Mouse (Mus musculus): Measurements from ENCODE around the gene Fas.

Gene Fas

DNA sequence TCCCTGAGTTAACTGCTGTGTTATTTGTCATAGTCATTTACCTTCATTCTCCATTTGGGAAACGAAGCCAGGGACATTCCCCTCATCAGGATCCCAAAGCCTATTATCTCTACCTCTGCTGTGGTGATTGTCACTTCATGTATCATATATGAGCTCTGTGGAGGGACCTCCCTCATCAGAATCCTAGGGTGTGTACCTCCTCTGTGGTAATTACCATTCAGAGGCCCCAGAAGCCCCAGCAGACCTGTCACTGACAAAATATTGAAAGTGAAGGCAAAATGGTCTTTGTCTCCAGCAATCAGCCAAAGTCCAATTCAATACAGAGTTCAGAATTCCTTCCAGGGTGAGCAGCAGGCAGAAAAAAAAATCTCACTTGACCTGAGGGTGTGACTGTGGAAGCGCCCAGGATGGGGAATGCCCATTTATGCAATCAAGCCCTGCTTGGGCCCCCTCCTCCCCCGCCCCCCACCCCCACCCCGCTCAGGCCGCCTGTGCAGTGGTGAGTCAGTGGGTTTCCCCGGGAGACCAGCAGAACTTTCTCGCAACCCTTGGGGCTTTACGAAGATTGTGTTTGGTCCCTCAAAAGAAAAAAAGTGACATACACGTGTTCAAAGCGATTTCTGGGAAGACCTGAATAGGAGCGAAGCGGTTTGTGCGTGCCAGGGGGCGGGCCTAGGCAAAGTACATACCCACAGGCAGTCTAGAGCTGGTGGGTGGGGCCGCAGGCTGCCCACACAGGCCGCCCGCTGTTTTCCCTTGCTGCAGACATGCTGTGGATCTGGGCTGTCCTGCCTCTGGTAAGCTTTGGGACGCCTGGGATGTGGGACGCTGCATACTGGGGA lies at the start of gene Fas:
TSS of gene Fas (plus strand) at position 719 of the 842 bp plus-strand sequence.
- DNase-seq (ENCODE audit: low spot score in 2 of 2) = peak; percentile 62 to 66

DNA sequence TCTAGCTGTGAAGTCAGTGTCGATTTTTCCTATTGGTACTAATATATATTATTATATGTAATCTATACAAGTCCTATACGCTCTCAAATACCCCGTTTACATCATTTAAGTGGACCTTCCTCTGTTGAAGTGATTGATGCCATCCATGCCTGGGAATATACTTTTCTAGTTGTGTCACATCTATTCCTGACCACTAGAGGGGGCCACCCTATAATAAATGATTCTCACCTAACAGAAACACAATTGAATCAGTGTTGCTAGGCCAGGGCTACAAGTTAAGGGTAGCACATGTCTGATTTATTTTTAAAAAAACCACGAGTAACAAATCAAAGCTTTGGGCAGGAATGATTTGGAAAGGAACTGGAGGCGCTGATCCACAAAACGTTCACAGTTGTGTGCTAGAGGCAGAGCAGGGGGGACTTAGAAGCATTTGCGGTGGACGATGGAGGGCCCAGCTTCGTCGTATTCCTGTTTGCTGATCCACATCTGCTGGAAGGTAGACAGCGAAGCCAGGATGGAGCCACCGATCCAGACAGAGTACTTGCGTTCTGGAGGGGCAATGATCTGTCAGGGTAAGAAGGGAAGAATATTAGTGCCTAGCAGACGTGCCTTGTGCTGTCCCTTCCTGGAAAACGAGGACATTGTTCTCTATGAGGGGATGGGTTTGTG lies 49.1 kb upstream of the Fas start:
- no peak for DNase-seq (ENCODE audit: low spot score in 2 of 2)

DNA sequence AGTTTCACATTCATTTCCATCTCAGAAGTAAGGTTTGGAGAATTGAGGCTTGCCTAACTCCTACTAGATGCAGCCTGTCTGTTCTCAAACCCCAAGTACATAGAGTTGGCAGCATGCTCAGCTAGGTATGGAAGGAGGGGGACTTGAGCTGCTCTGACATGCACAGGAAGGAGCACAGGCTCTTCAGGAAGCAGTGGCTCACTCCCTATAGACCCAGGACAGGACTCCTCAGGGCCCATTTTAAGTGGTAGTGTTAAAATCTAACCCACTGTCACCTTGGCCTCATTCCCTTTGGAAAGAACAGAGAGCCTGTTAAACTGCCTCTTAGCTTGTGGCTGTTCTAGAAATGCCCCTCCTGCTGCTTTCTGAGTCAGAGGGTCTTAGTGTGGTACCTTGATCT lies 47.5 kb upstream of the Fas start:
- no peak for DNase-seq (ENCODE audit: low spot score in 2 of 2)

DNA sequence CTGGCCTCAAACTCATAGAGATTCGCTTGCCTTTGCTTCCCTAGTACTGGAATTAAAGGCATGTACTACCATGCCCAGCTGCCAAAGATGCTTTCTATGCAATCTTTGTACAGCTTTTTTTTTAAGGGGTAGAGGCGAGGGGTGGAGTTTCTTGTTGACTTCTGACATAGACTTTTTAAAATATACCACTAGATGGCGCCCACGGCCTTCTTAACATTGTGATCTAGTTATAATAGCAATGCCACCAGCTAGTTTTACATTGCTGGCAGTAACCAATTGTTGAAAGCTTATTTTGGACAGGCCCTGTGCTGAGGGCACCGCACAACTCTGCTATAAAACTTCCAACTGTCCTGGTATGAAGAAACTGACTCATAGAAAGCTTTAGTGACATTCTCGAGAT lies 46.4 kb upstream of the Fas start:
- DNase-seq (ENCODE audit: low spot score in 2 of 2) = no peak

DNA sequence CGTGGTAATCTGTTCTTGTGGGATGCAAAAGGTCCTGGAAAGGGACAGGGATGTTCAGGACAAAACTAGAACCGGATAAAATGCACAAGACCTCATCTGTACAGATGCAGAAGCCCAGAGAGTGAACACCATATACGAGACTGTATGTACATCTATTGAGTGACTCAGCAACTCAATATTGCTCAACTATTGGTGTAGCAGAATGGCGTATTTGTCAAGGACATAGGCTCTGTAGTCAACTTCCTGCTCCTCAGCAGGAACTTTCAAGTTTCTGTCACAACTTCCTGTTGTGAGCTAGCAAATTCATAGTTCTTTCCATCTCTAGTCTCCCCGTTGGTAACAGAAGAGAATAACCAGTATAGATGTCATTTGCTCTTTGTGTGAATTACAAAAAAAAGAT lies 41.9 kb upstream of the Fas start:
- DNase-seq (ENCODE audit: low spot score in 2 of 2) = no peak

DNA sequence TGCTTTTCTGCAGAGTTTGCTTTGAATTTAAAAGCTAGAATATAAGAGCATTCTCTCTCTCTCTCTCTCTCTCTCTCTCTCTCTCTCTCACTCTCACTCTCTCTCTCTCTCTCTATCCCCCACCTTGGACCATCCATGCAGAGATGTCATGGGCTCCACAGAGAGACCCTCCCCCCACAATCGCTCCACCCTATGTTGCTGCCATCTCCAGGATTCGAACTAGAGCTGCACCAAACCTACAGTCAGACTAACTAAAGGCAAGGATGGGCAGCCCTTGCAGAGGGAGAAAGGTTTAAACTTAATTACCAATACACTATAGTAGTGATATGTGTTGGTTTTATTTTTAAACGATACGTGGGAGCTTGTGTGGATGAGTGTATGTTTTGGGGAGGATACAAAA lies 39.8 kb upstream of the Fas start:
- DNase-seq (ENCODE audit: low spot score in 2 of 2) = no peak

DNA sequence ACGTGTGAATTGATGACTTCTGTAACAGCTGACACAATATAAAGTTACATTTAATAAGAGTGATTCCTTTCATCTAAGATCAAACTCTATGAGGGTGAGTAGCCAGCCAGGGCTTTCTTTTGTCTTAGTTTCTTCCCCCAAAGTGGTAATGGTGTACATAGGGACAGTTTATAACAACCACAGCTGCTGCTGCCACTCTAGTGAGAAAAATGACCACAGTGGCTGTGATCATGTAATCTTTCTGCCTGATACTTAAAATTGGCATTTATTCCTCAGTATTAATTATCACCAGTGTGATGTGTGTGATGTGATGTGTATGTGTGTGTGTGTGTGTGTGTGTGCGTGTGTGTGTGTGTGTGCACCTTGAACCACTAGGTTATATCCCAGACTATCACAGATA lies 38.6 kb upstream of the Fas start:
- no peak for DNase-seq (ENCODE audit: low spot score in 2 of 2)

DNA sequence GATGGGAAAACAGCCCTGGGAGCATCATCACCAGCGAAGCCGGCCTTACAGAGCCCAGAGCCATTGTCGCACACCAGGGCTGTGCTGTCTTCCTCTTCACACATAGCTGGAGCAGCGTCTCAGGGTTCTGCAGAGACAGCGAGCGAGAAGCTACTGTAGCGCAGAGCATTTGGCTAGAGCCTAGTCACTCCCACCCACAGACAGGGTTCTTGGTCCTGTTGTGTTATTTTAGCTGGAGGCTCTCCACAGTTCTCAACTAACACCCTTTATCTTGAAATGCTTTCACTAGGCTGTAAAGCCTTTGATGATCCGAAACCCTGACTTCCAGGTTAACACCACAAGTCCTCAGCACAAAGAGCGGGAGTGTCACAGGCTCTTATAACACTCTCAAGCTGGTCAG lies 38.0 kb upstream of the Fas start:
- DNase-seq (ENCODE audit: low spot score in 2 of 2) = no peak

DNA sequence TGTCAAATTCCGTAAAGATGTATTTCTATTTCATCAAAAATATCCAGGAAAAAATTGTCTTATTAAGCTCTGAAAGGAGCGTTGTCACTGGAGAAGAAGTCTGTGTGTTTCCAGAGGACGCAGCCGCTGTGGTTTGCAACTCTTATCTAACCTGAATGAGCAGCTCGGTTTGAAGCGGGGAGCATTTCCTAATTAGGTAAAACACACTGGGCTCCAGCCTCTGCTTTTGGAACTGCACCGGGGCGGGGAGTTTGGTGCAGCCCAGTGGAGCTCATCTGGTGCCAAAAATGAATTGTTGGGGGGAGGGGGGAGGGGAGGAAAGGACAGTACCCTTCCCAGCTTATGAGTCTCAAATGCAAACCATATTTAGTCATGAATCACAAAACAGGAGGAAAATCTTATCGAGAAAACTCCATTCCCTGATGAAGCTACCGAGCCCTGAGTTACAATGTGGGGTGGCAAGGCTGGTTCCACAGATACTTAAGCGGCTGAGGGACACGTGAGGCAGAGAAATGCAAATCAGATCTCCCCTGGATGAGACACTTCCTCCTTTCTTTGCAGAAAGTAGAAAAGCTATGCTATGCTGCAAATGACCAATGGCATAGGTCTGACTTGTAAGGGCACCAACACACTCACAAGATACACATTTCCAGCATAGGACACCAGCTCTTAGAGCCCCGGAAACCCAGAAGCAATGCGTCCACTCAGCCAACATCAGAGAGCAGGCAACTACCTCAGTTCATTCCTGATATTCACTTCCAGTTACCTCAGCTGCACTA lies 36.2 kb upstream of the Fas start:
- no peak for DNase-seq (ENCODE audit: low spot score in 2 of 2)

DNA sequence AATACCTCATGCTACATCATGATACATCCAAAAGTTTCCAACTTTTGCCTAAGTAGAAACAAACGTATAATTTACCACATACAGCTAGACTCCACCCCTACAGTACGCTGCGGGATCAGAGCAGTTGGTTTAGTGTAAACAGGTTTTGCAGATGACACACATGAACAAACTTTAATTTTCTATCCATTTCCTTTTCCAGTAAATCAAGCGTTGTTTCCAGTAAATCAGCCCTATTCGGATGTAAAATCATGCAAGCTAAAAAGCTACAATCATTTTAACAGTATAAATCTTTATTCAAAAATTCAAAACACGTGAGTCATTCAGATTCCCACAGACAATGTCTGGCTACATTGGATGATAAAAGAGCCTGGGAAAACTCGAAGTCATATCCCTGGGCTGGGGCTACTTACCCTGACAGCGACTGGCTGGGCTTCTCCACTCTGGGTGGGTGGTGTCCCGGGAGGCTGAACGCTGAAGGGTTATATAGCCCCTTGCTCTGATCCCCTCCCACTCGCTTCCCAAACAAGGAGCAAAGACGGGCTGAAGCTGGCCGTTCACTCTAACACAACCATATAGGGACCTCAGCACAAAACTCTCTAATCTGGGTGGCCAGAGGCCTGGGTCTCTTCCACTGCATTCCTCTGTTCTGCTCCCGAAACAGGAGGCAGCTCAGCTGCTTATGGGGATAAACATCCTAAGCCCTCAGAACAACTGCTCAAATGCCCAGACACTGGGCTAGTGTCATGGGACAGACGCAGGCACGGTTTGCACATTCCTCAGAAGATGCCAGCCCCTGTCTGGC lies 35.4 kb upstream of the Fas start, which contains the start of gene Acta2:
TSS of gene Acta2 (minus strand) at position 711 of the 802 bp plus-strand sequence.
- DNase-seq (ENCODE audit: low spot score in 2 of 2) = peak; percentile 67 to 71

DNA sequence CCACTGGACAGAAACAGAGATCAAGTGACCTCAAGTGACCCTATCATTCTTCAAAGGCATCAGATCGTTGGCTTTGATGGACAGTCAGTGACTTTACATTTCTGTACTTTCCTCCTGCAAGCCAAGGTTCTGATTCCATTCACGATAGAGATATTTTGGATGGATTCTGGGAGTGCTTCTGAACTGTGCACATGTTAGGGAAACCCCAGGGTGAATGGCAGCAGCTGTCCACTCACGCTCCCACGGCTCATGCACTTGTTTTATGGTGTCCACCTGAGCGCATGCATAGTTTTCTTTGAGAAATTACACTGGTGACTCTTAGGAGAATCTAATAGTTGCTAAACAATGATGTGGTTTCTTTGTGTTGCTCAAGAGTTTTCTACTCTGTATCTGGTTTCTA lies 34.3 kb upstream of the Fas start:
- no peak for DNase-seq (ENCODE audit: low spot score in 2 of 2)

DNA sequence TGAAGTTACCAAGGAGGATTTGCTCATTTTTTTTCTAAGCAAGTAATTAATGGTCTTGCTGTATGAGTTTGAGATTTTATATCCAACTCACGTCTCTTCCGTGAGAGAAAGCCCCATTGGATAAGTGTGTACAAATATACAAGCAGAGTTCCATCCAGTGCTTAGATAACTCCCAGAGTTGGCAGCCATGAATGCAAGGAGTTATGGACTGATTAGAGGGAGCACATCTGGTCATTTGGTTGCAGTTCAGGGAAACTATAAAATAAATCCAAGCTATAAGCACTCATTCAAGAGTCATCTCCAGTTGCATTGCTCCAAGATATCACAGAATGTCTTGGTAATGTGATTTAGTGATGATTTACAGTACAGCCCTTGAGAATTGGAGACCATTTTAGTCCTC lies 33.5 kb upstream of the Fas start:
- DNase-seq (ENCODE audit: low spot score in 2 of 2) = no peak

DNA sequence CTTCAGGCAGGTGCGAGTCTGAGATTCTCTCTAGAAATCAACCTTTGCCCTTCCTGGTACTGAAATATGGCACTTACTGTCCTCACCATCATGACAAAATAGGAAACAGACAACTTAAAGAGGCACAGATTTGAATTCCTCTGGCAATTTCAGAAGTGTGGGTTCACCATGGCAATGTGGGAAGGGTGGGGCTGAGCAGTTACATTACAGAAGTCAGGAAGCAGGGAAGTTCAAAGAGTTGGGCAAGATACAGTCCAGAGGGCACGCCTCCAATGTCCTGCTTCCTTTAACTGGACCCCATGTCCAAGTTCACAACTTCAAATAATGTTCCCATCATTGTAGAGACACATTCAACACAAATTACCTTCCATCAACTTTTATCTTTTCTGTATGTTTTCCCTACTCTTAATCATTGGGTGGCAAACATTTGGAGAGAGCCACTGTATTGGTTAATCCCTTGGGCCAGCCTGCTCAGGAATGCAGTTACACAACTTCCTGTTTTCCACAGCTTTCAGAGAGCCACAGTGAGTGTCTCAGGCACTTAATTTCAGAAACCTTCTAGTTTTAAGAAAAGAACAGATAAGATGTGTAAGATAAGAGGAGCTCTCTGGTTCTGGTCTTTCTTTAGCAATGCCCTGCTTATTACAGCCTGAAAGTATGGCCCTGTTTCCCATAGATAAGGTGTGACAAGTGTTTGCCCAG lies 28.0 kb upstream of the Fas start:
- no peak for DNase-seq (ENCODE audit: low spot score in 2 of 2)

DNA sequence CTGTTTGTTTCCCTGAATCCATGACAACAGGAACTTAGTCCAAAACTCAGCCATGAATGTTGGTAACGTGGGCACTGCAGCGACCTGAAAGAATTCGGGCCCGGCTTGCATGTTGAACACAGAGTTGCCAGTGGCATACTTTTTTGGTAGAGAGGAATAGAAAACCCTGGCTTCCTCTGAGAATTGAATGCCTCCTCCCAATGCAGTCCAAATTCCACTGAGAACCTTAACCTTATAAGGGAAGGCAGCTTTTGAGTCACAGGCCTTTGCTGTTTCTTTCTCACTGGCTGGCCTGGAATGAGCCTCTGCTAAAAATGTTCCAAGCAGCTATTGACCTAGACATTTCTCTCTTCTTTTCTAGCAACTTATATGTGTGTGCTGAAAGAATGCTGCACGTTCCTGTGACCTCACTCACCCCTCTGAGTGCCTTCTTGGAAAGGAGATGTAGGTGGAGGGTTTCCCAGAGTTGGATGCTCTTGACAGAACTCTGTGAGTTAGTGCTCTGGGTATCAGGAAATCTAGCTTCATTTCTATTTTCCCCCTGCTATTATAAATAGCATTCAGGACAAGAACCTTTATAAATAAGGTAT lies 24.8 kb upstream of the Fas start:
- no peak for DNase-seq (ENCODE audit: low spot score in 2 of 2)

DNA sequence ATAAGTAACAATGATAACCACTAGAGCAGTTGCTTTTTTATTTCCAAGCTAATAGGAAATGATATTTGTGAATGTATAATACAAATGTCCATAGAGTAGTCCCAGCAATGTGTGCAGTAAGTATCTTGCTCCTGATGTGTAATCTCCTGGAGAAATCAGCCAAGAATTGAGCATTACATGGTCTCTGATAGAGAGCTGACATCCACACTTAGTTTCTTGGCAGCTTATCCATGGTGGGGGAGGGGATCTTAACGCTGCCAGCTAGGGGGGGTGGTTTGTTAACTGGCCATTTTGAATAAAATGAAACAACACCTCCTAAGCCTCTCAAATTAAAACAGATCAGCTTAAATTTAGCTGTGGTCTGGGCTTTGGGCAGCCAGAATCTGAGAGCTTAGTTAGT lies 21.5 kb upstream of the Fas start:
- no peak for DNase-seq (ENCODE audit: low spot score in 2 of 2)

DNA sequence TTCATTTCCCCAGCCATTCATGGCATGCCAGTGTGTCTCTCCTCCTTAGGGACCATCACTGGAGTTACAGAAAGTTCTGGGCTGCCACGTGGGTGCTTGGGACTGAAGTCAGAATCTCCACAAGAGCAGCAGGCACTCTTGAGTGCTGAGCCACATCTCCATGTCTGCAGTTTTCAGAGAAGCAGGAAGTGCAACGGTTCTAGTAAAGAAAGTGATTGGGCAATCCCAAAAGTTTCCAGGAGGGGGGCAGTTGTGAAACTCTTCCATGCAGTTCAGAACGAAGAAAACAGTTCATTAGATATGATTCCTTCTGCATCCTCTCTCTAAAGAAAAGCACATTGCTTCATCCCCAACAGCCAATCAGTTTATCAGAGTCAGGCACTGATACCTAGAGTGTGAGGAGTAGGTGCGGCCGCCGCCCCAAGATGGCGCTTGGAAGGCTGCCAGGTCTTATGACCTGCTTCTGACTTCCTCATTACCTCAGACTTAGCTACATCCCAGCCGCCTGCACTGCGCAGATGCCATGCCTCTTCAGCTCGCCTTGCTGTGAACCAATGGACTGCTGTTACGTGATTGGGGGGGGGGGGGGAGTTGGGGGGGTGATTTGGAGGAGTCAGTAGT lies 20.2 kb upstream of the Fas start:
- DNase-seq (ENCODE audit: low spot score in 2 of 2) = no peak

DNA sequence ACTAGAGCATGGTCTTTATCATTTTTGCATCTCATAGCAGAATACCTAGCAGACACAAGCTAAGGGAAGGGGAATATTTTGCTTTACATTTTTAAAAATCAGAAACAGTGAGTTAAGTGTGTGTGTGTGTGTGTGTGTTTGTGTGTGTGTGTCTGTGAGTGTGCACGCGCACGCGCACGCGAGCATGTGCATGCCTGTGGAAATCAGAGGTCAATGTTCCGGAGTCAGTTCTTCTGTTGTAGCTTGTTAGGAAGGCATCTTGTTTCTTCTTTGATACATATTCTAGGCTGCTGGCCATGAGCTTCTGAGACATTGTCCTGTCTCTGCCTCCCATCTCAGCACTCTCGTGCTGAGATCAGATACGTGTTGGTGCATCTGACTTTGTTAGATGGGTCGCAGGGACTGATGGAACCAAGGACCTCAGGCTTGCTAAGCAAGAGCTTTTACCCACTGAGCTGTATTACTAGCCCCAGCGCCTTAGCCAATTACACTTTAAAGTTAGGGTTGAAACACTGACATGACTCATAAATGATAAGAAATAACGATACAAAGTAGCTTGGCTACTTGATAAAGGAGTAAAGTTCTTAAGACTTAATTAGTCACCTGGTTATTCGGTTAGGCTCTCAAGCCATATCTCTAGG lies 19.5 kb upstream of the Fas start:
- DNase-seq (ENCODE audit: low spot score in 2 of 2) = no peak

DNA sequence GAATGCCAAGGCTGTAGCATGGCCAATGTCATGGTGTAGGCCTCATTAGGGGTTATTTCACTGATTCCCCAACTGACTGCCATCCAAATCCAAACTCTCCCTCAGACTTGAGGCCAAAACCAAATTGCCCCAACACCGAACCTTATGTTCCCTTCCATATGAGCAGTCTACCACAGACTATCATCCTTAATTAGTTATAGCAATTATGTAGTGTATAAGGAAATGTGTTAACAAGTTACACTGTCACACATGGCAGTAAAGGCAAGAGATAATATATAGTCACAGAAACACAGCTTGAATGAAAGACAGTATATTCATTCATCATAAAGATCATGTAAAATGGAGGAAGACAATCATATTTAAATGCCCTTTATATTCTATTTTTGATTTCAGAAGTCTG lies 17.4 kb upstream of the Fas start:
- no peak for DNase-seq (ENCODE audit: low spot score in 2 of 2)

DNA sequence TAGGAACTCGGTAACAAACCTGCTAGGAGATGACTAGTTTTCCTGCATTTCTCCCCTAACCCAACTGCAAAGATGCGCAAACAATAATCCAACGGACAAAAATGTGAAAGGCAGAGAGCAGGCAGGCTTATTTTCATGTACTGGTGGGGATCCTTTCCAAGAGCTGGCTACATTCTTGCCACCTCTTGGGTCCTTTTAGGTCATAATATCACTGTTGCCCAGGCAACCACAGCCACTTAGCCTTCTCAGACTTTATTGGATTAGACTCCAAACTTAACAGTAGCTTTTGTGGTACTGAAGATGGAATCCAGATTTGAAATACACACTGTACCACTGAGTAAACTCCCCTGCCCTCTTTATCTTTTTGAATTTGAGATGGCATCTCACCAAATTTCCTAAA lies 12.4 kb upstream of the Fas start:
- DNase-seq (ENCODE audit: low spot score in 2 of 2) = no peak

DNA sequence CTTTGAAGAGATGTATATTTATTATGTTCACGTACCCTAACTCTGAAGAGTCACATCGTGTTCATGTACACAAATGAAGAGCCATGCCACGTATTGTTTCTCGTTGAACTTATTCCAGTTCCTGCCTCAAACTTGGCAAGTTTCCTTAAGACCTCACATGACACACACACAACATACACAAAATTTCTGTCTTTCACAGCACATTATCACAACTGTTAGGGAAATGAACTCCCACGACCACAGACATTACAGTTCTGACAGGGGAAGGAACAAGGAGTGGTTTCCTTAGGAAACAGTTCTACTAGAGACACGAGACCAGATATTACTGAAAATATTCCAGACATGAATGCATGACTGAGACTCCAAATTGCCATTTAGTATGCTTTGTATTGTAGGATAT lies 6.9 kb upstream of the Fas start:
- DNase-seq (ENCODE audit: low spot score in 2 of 2) = no peak
